Mouse (Mus musculus): ENCODE measurements around the gene Igsf6.

DNA sequence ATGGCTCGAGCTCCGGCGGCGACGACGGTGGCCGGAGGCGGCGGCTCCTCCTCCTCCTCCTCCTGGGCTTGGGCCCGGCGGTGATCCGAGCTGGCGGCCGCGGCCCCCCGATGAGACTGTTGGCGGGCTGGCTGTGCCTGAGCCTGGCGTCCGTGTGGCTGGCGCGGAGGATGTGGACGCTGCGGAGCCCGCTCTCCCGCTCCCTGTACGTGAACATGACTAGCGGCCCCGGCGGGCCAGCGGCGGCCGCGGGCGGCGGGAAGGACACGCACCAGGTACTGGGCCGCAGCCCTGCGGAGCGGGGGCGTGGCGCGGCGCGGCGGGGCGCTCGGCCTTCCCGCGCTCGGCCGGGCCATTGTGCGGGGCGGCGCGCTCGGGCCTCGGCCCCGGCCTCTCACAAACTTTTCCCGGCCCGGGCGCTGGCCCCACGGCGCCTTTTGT is 39.7 kb downstream of the Igsf6 start:
- TF ChIP-seq CTCF (IDR thresholded peaks at IDR 0.05; ENCODE audit: extremely low read depth, insufficient read depth, insufficient read length, insufficient replicate concordance) (no peak), POLR2A (IDR thresholded peaks at IDR 0.05; ENCODE audit: low read depth, low read length) (no peak)

Data from spleen, adult 2 months (tissue).